Mouse (Mus musculus) kidney, adult 2 months (tissue): ENCODE measurements around the gene Ankrd60. TPM values are rescaled to one million over a fixed set of nuclear protein-coding genes. Genes with fewer than 3 reads are reported as not detected.
A peak's percentile ranks its signal among the peaks of the same experiment; 100 is the strongest.

ENCODE experiments used
- DNase-seq: peaks from one replicate; pipeline ENCODE4 v3.0.0; 2021
- H3K27ac ChIP-seq: fragments of 200-500 bp; 2 replicates; pipeline ENCODE4 v1.5.1; 2012; ENCODE audit warnings: low read depth, low read length, control low read depth, inconsistent platforms; ENCODE audit not compliant: insufficient read depth
- H3K27me3 ChIP-seq: fragments of 200-500 bp; replicated peaks from 2 replicates; pipeline ENCODE4 v1.6.1; 2012; ENCODE audit warnings: mild to moderate bottlenecking, moderate library complexity, low read length, inconsistent platforms; ENCODE audit not compliant: control insufficient read depth, insufficient read depth
- H3K36me3 ChIP-seq: fragments of 200-500 bp; 2 replicates; pipeline ENCODE4 v1.6.1; 2012; ENCODE audit warnings: mild to moderate bottlenecking, moderate library complexity, low read length, inconsistent platforms; ENCODE audit not compliant: control insufficient read depth, insufficient read depth
- H3K4me1 ChIP-seq: fragments of 200-500 bp; 2 replicates; pipeline ENCODE4 v1.6.1; 2011; ENCODE audit warnings: low read length; ENCODE audit not compliant: control insufficient read depth, insufficient read depth
- H3K4me3 ChIP-seq: fragments of 200-500 bp; 2 replicates; pipeline ENCODE4 v1.5.1; 2011; ENCODE audit warnings: mild to moderate bottlenecking, low read depth, low read length, control low read depth; ENCODE audit not compliant: insufficient read depth
- CTCF ChIP-seq: fragments of 200-500 bp; conservative IDR thresholded peaks from 2 replicates; pipeline ENCODE4 v1.5.1; 2011; ENCODE audit warnings: low read depth, mild to moderate bottlenecking, control low read depth, low read length, moderate library complexity, mixed read lengths; ENCODE audit not compliant: insufficient read depth, insufficient read length
- POLR2A ChIP-seq: fragments of 200-500 bp; IDR thresholded peaks from one replicate; pipeline ENCODE4 v1.6.1; 2011; ENCODE audit warnings: low read depth, low read length, control low read depth
- WGBS: fragments of 180-500 bp; shearing (Covaris S2); methylation state at CpG from one replicate; pipeline ENCODE4 v1.1.7; 2018; 5-methylcytosine and 5-hydroxymethylcytosine counted together
- polyA plus RNA-seq: library from polyadenylated mRNA; depleted of rRNA; stranded (reverse); fragments of >200 nt; gene quantifications from 2 replicates; pipeline ENCODE4 v1.2.3, GENCODE M21; 2012

The Ankrd60 gene
- polyA plus RNA-seq, 1 experiment: 0.09 TPM

DNA sequence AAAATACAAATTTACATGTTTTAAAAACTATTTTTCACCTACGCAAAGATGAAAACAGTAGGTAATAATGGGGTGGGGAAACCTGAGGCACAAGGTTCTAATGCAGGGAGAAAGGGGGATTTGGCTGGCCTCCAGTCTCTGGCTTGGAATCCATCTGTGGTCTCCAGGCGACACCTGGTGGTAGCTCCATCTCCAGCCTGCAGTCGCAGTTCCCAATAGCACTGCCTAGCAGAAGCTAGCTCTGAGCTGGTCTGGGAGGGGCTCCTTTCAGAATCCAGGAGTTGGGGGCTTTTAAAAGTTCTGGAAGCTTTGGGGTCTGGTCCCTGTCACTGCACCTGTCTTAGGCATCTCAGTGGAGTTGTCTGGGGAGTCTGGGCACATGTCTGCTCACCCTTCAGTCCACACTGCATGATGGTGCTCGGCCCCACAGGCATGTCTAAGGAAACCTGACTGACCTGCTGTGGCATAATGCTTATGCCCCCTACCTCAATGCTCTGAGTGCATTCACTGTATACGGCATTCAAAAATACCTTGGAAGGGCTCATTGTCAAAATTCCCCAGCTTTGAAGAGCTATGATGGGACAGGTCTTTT, 16.2 kb downstream of the Ankrd60 start:
- peak; percentile 63 for DNase-seq
- WGBS: 43% methylated on average over 5 of the region's 5 CpGs

GRCm38 (mm10) chr2:173558754-173559396, 19.3 kb downstream of the Ankrd60 start:
- 44% methylated on average over 12 of the region's 12 CpGs for WGBS
- Histone ChIP-seq H3K4me3 (no peak overlapping the region), H3K27me3 (no peaks in the 10 kb centered on the region), H3K27ac (no peak overlapping the region), H3K36me3 (no peaks in the 10 kb centered on the region), H3K4me1 (no peaks in the 10 kb centered on the region)
- TF ChIP-seq POLR2A (no peak), CTCF (no peak)
- peak; percentile 40 for DNase-seq

More for the DNA sequence above, 16.2 kb downstream of the Ankrd60 start:
- no peaks in the 10 kb centered on the region for H3K4me1 ChIP-seq
- H3K27ac ChIP-seq: no peak overlapping the region
- H3K36me3 ChIP-seq: no peaks in the 10 kb centered on the region
- no peaks in the 10 kb centered on the region for H3K27me3 ChIP-seq
- TF ChIP-seq POLR2A (no peak), CTCF (peak; percentile 86)
- no peak overlapping the region for H3K4me3 ChIP-seq

DNA sequence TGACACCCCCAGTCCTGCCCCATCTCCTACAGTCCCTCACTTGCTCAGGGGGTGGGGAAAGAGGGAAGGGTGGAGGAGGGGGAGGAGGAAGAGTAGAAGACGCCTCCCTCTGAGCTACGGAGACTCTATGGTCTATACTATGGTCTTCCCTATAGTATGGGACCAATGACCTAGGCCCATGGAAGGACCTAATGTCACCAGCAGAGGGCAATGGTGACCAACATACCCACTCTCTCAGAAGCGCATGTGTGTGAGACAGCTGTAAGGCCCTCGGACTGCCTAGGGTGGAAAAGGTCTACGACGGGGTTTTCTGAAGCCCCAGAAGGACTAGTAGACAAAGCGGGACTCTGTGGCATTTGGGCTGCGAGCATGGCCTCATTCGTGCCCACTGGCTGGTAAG, 24.3 kb downstream of the Ankrd60 start:
- TF ChIP-seq POLR2A: no peak
- peak; percentile 71 for TF ChIP-seq CTCF
- Histone ChIP-seq H3K27ac (no peak overlapping the region), H3K27me3 (no peaks in the 10 kb centered on the region), H3K4me1 (no peaks in the 10 kb centered on the region), H3K4me3 (no peak overlapping the region), H3K36me3 (no peaks in the 10 kb centered on the region)
- 59% methylated on average over 9 of the region's 9 CpGs for WGBS
- no peak for DNase-seq

GRCm38 (mm10) chr2:173550681-173551080, 27.5 kb downstream of the Ankrd60 start:
- Histone ChIP-seq H3K27me3 (no peaks in the 10 kb centered on the region), H3K27ac (no peak overlapping the region), H3K4me3 (no peak overlapping the region), H3K36me3 (no peaks in the 10 kb centered on the region), H3K4me1 (no peaks in the 10 kb centered on the region)
- no peak for DNase-seq
- no peak for TF ChIP-seq POLR2A
- no peak for TF ChIP-seq CTCF
- 69% methylated on average over 6 of the region's 6 CpGs for WGBS

GRCm38 (mm10) chr2:173549236-173549635, 28.9 kb downstream of the Ankrd60 start:
- DNase-seq: no peak
- 84% methylated on average over 10 of the region's 10 CpGs for WGBS
- Histone ChIP-seq H3K27me3 (no peaks in the 10 kb centered on the region), H3K27ac (no peak overlapping the region), H3K4me1 (no peaks in the 10 kb centered on the region), H3K36me3 (no peaks in the 10 kb centered on the region), H3K4me3 (no peak overlapping the region)
- TF ChIP-seq CTCF (no peak), POLR2A (no peak)

- TF ChIP-seq POLR2A (no peak), CTCF (peak; percentile 88)
- 45% methylated on average over 15 of the region's 15 CpGs for WGBS
- H3K36me3 ChIP-seq: no peaks in the 10 kb centered on the region
- H3K4me1 ChIP-seq: no peaks in the 10 kb centered on the region
- H3K27me3 ChIP-seq: no peaks in the 10 kb centered on the region
- peak; percentile 75 for DNase-seq
- H3K4me3 ChIP-seq: no peak overlapping the region
- no peak overlapping the region for H3K27ac ChIP-seq
Measured at GRCm38 (mm10) chr2:173545992-173546703, 32.0 kb downstream of the Ankrd60 start.

- no peak for DNase-seq
- no peaks in the 10 kb centered on the region for H3K36me3 ChIP-seq
- TF ChIP-seq POLR2A (no peak), CTCF (no peak)
- H3K4me3 ChIP-seq: no peak overlapping the region
- WGBS: 90% methylated on average over 4 of the region's 4 CpGs
- H3K4me1 ChIP-seq: no peaks in the 10 kb centered on the region
- H3K27me3 ChIP-seq: no peaks in the 10 kb centered on the region
- no peak overlapping the region for H3K27ac ChIP-seq
Measured at GRCm38 (mm10) chr2:173542716-173543115, 35.4 kb downstream of the Ankrd60 start.
